Mouse (Mus musculus): ENCODE results near the gene Lmcd1.

Lmcd1 gene

DNA sequence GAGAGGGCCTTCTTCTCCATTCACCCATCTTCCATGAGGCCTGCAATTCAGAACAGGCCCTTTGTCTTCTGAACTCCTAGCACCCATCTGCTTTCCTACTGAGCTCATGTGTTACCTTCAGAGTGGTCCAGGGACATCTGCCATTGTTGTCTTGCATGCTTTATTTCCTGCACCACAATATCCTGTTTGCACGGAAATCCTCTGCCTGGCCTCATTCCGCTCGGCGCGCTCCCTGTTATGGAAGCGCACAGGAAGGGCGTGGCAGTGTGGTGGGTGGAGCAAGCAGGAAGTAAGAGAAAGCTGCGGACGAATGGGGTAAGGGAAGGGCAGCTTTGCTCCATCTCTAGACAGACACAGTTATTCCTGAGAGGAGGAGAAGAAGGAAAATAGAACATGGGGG lies 14.1 kb downstream of the Lmcd1 start:
- DNase-seq (ENCODE audit: inconsistent ontology term) = no peak

DNA sequence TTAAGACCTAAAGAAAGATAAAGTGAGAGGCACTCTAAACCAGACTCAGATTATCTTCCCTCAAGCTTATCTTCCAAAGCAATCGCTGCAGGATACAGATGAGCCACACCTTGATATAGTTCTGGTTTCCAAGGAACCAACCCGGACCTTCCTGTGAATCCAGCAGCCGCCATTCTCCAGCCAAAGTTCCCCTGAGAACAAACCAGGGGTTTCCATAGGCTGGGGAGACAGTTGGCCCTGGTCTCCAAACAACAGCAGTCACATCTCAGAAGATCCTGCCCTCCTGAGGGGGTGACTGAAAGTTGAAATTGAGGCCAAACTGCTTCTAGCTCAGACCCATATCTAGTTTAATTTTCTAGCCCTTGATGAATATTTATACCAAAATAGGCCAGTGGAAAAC lies 14.7 kb downstream of the Lmcd1 start:
- no peak for DNase-seq (ENCODE audit: inconsistent ontology term)

DNA sequence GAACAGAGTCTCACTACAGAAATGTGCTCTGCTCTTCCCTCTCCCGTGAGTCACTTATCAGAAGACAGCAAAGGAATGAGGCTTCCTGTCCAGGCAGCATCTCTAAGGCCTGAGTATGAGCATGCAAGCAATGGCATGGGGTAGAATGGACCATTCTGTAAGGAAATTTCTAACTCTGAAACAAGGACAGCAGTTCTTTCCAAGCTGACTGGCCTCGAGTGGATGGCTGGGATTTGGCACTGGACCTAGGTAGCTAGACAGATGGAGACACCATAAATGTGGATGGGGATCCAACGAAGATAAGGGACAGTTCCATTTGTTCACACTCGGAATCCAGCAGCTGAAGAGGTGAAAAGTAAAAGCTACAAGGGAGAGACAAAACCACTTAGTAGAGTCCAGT lies 17.6 kb downstream of the Lmcd1 start:
- DNase-seq (ENCODE audit: inconsistent ontology term) = no peak

DNA sequence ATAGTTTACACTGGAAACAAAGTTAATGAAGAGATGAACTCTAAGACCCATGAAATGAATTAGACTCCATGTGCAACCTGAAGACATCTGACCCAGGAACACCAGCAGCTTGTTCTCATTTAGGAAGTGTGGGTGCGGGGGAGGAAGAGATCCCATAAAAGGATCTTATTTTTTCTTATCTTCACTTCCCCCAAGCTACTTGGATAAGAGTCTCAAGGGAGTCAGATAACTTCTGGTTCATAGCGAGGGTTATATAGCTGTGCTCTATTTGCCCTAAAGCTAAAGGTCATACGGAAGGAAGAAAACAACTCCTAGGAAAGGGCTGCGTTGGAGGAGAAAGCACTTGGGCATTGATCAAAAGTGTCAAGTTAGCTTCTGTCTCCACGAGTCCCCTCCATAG lies 19.8 kb downstream of the Lmcd1 start:
- no peak for DNase-seq (ENCODE audit: inconsistent ontology term)

DNA sequence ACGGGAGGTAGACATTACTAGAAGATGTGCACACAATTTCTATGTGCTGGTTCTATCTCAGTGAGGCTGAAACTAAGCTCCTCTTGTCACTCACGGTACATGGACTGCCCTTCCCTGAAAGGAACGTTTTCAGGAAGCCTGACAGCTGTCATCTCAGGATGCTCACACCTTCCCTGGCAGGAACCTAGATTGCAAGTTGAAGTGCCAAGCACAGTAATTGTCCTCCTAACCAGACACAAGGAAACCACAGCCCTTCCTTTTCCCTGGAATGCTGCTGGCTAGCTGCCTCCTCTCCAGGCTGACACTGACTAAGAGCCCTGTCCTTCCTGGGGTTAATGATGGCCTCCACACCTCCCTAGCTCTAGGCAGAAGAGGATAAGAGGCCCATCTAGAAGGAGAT lies 21.7 kb downstream of the Lmcd1 start:
- peak; percentile 27 for DNase-seq (ENCODE audit: inconsistent ontology term)

DNA sequence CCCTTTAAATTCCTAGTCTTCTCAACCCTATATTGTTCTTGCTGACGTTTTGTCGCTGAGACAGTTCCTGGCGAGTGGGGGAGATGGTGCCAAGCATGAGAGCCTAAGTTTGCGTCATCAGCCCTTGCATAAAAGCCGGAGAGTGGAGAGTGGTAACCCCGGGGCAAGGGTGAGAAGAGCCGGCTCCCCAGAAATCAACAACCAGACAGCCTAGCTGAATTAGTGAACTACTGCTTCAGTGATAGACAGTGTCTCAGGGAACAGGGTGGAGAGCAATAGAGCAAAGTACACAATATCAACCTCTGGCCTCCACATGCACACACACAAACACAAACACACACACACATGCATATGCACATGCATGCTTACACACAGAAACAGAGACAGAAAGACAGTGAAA lies 26.6 kb downstream of the Lmcd1 start:
- no peak for DNase-seq (ENCODE audit: inconsistent ontology term)

DNA sequence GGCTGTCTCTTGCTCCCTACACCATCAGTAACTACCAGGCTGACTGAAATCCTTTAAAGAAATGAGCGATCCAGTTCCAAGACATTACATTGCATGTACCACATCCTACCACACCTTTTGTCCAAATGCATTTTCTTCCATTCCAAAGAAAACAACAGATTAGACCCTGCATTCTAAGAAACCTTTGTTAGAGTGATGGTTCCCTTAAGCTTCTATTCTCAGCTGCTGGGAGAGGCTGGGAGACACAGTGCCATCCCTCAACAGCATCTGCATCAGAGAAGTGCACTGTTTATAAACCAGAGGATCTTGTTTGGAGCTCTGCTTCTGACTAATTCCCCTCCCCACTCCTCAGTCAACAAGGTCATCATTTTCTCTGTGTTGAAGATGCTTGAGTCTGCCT lies 27.1 kb downstream of the Lmcd1 start:
- no peak for DNase-seq (ENCODE audit: inconsistent ontology term)

DNA sequence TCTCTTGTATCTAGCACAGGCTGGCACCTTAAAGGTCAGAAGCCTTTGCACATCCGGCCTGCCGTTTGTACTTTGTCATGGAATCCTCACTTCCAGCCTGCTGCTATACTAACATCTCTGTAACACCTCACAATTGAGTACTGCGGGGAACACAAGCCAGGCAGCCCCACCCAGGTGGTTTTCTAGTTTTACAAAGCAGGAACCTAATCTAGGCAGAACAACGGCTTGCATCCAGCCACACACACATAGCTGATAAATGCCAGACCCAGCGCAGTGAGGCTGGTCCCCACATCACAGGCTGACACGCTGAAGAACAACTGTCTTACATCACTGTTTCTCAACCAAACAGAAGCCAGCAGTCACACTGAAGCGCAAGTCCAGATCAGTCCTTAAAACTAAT lies 28.7 kb downstream of the Lmcd1 start:
- no peak for DNase-seq (ENCODE audit: inconsistent ontology term)

DNA sequence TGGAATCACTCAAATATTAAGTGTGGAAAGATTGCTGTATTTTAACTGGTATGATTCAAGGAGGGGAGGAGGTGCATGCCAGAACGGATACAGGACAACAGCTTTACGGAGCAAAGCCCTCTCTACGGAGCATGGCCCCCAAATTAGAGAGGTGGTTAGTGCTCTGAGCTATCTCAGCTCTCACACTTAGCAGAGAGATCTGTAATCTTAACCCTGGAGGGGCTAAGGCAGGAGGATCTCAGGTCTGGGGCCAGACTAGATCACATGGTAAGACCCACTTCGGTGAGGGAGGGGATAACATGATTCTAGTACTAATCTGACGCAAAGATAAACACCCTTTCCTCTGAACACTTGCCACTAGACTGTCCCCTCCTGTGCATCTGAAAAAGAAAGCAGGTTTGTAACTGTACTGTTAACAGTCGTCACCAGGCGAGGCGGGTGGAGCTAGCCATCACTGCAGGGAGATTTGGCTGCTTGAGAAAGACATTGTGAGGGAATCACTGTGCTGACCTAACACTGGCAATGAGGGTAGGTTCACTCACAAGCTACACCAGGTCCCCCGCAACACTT lies 29.3 kb downstream of the Lmcd1 start:
- DNase-seq (ENCODE audit: inconsistent ontology term) = no peak

DNA sequence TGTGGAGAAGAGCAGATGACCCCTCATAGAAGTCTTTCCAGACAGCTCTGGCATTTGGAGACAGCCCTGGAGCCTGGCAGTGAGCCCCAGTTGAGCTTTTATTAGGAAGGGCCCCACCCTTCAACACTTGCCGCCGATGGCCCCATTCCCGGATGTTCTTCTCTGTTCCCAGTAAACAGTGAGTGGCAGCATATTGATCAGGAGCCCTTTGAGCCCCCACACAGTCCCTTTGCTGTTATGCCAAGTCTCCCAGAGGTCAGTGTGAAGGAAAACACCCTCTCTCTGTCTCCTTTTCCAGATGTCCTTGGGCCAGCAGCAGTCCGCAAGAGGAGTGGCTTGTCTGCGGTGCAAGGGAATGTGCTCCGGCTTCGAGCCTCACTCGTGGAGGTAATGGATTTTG lies 31.2 kb downstream of the Lmcd1 start:
- no peak for DNase-seq (ENCODE audit: inconsistent ontology term)

DNA sequence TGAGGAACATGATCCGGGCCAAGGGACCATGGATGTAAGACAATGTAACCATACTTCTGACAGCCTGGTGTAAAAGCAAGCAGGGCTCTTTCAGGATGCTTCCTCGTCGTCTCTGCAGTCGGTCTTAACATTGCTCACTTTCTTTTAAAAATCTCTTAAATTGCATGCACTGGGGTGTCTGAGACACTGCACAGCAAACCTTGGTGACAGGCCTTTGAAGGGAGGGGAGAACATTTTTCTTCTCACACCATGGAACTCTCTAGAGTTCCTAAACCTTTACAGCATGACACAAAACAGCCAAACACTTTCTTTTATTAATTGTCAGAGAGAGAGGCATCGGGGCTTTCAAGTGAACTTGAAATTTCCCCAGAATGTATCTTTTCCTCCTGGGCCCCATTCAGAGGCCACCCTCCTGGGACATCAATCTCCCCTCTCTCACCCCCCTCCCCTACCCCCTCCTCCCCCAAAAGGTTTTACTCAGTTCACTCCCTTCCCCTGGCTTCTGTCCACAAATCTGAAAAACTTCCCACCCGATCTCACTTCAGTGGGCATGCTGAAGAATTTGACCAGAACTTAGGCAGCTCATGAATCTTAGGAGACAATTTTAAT lies 35.9 kb downstream of the Lmcd1 start:
- no peak for DNase-seq (ENCODE audit: inconsistent ontology term)

DNA sequence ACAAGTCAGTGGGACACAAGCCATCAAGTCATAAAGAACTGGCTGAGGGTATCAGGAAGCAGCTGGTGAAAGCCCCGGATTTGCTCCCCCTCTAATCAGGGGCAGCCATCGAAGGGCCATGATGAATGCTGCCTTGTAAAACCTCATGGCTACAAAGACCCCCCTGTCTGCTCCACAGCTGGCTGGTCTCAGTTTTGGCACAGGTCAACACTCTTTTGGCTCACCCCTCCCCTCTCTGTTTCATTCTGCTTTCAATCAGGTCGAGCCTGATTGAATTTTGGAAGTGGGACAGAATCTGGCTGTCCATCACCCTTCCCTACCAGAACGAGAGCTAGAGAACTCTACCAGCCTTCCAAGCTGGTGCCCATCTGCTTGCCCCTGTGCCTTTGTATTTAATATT lies 37.8 kb downstream of the Lmcd1 start:
- no peak for DNase-seq (ENCODE audit: inconsistent ontology term)

DNA sequence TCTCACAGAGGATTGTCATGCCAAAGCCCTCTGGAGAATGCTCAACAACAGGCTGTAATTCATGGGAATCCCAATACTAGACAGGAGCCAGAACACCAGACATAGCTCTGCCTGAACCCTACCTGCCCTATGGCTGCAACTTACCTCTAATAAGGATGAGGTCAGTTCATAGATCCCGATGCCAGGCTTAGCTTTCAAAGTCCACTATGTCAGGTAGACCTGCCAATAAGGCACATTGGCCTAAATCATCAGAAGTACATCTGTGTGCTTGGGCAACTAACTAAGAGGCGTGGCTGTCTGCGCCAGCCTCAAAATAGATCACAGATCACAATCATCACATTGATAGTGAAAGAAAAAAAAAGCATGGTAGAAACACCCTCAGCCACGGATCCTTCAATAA lies 45.9 kb downstream of the Lmcd1 start:
- DNase-seq (ENCODE audit: inconsistent ontology term) = no peak

DNA sequence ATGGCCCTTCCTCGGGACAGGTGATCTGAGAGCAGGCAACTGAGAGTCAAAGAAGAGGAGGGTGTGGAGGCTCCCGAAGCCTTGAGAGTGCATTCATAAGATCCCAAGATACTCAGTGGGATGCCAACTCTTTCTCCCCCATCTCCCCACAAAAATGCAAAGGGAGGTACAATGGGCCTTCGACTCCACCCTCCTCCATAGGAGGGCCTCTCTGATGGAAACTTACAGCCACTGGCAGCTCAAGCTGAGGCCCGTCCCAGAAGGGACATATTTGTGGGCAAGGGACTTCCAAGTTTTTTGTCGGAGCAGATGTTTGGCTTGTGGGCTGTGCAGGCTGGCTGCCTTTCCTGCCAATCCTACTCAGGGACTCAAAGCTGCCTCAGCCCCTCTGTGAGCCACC lies 47.1 kb downstream of the Lmcd1 start:
- DNase-seq (ENCODE audit: inconsistent ontology term) = peak; percentile 56

DNA sequence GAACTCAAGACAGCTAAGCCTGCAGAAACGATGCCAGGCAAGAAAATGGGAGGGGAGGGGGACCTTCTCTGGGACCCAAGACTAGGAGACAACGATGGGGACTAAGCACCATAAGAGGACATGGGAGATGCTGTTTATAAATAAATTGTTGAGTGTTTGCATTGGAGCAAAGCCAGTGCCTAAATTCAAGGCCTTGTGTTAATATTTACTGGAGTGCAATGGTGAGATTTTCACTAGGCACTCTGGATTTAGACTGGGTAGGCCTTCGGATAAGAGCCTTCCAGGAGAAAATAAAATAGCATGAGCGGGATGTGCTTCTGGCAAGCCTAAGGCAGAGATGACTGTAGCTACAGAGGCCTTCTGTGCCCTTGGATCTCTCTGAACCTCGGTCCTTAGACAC lies 49.4 kb downstream of the Lmcd1 start:
- DNase-seq (ENCODE audit: inconsistent ontology term) = no peak

DNA sequence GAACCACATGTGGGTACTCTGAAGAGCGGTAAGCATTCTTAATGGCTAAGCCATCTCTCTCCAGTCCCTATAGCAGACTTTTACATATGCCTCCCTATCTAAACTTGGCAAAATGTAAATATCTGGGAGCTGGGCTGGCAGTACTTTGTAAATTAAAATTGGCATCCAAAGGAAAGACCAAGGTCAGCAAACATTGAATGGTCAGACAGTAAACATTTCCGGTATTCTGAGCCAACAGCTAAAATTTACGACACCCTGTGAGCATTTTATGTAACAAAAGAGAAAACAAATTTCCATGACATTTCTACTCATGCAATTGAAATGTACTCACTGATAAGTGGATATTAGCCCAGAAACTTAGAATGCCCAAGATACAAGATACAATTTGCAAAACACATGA lies 51.7 kb downstream of the Lmcd1 start:
- DNase-seq (ENCODE audit: inconsistent ontology term) = no peak

DNA sequence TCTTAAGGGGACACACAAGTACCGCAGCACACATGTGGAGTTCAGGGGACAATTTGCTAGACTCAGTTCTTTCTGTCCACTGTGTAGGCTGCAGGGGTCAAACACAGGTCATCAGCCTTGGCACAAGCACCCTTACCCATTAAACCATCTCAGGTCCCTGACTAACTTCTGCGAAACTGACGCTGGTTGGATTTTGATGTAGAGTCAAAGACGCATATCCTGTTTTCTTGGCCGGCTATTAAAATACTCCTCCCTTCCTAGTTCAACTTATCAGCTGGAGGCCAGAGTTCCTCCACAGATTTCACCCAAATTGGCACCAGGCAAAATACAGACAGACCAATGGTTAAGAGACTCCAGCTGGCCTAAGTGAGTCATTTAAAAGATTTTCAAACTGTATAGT lies 54.2 kb downstream of the Lmcd1 start:
- DNase-seq (ENCODE audit: inconsistent ontology term) = no peak

DNA sequence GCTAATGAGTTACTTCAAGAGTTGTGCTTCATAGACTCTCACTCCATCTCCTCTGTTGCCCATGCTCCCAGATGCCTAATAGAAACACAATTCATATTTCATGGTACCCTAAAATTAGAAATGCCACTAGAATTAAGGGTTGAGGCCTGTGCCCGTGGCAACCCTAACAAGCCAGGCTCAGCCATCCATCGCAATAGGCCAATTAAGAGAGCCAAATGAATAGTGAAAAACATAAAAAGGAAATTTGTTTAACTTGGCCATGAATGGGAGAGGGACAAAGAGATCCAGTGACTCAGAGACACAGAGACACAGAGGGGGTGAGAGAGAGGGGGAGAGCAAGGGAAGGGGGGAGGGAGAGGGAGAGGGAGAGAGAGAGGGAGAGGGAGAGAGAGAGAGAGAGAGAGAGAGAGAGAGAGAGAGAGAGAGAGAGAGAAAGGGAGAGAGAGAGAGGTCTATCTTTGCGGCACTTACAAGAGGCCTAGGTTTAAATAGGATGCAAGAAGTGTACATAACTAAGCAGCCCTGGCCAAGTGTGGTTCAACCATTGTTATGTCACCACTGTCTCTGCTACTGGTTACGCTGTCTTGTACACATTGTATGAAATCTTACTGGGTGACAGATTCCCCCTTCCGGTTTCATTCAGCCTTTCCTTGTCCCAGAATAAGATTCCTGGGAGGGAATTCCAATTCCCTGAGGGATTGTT lies 57.1 kb downstream of the Lmcd1 start:
- peak; percentile 85 for DNase-seq (ENCODE audit: inconsistent ontology term)

DNA sequence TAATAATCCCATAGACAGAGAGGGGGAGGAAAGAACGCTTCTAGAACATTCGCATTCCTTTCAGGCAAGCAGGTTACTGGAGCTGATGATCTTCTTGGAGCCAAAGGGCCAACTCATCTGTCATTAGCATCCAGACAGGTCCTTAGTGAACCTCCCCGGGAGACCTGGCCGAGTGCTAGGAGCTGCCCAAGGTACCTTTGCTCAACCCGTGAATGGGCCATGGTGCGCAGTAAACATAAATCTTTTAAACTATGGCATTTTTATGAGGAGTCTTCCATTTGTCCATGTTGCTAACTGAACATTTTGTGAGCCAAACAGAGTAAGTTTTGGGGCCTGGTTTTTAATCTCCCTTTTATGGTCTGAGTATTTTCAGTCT lies 57.7 kb downstream of the Lmcd1 start:
- DNase-seq (ENCODE audit: inconsistent ontology term) = no peak

DNA sequence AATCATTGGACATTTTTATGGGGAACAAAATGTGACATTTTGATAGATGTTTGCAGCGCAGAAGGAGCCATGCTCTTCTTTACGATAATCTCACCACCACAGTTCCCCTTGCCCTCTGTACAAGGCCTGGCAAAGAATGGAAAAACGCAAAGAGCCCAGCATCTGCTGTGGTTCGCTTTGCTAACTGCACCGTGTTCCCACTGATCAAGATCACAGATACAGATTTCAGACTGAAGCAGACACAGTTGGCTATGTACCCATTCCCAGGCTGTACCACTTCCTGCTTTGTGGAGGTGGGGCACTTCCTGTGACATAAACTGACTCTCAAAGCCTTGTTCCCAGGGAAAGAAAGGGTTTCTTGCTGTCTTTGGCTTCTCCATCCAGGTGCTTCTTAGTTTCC lies 60.4 kb downstream of the Lmcd1 start:
- no peak for DNase-seq (ENCODE audit: inconsistent ontology term)

DNA sequence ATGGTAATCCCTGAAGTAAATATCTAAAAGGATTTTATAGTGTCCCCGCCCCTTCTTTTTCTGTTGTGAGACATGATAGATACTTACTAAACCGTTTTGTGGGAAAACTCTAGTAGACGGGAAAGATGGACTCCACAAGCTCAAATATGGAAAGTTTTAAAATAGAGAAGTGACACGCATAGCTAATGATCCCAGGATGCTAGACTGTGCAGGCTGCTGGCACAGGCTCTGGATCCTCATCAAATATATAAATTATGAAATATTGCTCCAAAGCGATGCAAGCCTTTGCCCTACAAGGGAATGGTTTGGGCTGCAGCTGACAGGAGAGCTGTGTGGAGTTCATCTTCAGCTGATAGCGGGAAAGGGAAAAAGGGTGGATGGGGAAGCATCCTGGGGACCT lies 64.1 kb downstream of the Lmcd1 start:
- DNase-seq (ENCODE audit: inconsistent ontology term) = no peak

DNA sequence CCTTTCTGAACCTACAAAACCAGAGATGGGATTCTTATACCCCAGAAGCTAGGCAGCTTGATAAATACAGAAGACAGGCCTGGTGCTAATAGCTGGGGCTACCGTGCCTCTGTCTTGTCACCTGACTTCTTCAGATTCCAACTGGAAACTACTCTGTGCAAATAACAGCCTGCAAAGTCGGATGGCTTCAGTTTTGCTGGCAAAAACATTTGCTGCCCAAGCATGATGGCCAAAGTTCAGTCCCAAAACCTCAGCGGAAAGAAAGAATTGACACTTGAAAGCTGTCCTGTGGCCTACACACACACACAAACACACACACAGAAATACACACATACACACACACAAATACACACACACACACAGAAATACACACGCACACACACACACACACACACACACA lies 65.5 kb downstream of the Lmcd1 start:
- no peak for DNase-seq (ENCODE audit: inconsistent ontology term)

DNA sequence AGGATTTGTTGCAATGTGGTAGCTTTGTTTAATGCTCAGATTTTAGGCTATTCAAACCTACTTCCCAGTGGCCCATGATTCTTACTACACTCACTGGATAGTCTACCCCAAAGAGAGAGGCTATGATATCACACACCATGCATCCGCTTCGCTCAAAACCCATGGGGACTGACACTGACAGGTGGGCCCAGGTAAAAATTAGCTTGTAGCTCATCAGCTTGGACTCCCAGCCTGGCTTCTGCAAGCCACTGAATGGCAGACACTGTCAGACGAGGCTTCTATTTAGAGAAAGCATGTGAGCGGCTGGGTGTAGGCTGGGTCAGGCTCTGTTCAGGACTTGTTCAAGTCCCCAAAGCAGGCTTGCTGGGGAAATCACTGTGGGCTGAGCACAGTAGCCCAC lies 76.9 kb downstream of the Lmcd1 start:
- no peak for DNase-seq (ENCODE audit: inconsistent ontology term)

DNA sequence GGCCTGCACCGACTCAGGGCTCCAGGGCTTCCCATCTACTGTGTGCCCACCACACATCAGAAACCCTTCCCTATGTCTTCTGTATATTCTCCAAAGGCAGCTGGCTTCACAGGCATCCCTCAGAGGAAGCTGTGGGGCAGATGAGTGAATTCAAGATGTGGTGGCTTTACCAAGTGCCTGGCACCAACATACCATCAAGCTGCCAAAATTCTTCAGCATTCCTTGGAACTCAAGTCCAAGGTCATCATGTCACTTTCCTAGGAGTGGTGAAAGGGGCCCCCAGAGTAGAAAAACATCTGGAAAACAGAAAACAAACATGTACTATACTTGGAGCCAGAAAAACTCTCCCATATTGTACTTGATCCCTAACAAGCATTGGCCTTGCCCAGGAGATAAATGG lies 85.8 kb downstream of the Lmcd1 start:
- no peak for DNase-seq (ENCODE audit: inconsistent ontology term)
